ENCODE assay signal across 11 mouse cellular contexts in the genomic region with DNA sequence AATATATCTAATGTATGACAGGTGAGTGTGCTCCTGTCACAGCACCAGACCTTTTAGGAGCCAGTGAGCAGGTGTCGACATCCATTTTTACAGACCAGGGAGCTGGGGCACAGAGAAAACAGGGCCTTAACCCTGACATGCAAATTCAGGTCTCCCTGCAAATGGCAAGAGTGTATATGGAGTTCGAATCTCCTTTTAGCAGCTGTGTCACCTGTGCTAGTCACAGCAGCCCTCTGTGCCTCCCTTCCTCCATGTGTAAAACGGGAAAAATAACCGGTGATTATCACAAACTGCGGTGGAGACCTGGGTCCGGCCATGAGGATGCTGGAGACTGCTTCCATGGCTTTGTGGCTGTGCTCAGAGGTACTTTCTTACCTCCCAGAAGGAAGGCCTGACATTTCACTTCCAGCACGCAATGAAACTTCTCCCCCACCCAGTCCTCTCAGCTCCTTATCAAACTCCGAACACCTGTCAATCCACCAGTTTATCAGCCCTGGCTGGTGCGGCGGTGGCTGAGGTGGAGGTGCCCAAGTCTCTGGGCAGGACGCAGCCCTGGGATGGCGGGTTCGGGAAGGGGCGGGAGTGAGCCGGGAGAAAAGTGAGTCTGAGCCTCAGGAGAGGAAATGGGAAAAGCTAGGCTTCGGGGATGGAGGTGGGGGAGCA. TPM values are rescaled to one million over a fixed set of nuclear protein-coding genes. Genes with fewer than 3 reads are reported as not detected.
DNase-seq lines count a peak whose midpoint lies in the region; ATAC-seq lines count a peak whose summit lies in the region.
"Had no signal": no experiment of that assay in that cellular context is flagged by ENCODE, and none has a peak within 500 bp of the region (broad histone marks: within the 10 kb centered on the region; RNA-seq: fewer than 3 reads in every experiment).

No protein-coding gene starts in this region.

- peaks cover 47% of the 10 kb centered on the region for H3K27me3 ChIP-seq in heart, embryonic 10.5 days (ENCODE audit: insufficient read depth, poor library complexity, severe bottlenecking)
- H3K27me3 ChIP-seq in midbrain, embryonic 11.5 days (ENCODE audit: control insufficient read depth, insufficient read depth, low read length): peaks cover 11% of the 10 kb centered on the region
- peaks cover 13% of the 10 kb centered on the region; the same call in 1 of the 2 replicates for H3K27me3 ChIP-seq in midbrain, embryonic 14.5 days (ENCODE audit: control insufficient read depth, insufficient read depth, low read length)
- H3K27me3 ChIP-seq in limb, embryonic 13.5 days: peaks cover 42% of the 10 kb centered on the region
- H3K27me3 ChIP-seq in stomach, embryonic 16.5 days (ENCODE audit: control insufficient read depth, insufficient read depth, low read length): peaks cover 21% of the 10 kb centered on the region; the same call in 1 of the 2 replicates

- ATAC-seq in midbrain, embryonic 11.5 days (ENCODE audit: low FRiP score): no peak
- ATAC-seq in midbrain, embryonic 14.5 days (ENCODE audit: low FRiP score, low TSS enrichment): no peak
- no peak for ATAC-seq in limb, embryonic 13.5 days (ENCODE audit: low FRiP score, low read depth)
- ATAC-seq in stomach, embryonic 16.5 days (ENCODE audit: insufficient read depth, low FRiP score): peak; percentile 51; the same call in 1 of the 2 replicates
- ATAC-seq: forebrain, embryonic 14.5 days had no signal

- H3K9ac ChIP-seq in midbrain, embryonic 11.5 days (ENCODE audit: low read length): no peak overlapping the region
- H3K9ac ChIP-seq in midbrain, embryonic 14.5 days (replicated peaks; ENCODE audit: low read length): no peak overlapping the region
- no peak overlapping the region; the same call in 1 of the 2 replicates for H3K9ac ChIP-seq in limb, embryonic 13.5 days
- H3K9ac ChIP-seq in stomach, embryonic 16.5 days (ENCODE audit: low read length): peak overlapping the region; percentile 49

- DNase-seq in heart, embryonic 10.5 days (ENCODE audit: low spot score): peak; percentile 91
- DNase-seq in heart, adult 11 months: no peak
- peak; percentile 80 for DNase-seq in midbrain, embryonic 11.5 days (ENCODE audit: low spot score, missing footprints)
- no peak for DNase-seq in midbrain, embryonic 14.5 days
- DNase-seq in urinary bladder, postnatal 4 days (ENCODE audit: low spot score in 2 of 2): no peak
- no peak for DNase-seq in cerebellum, adult 9-11 months
- DNase-seq: adrenal gland, adult 2 months had no signal

- H3K4me2 ChIP-seq in midbrain, embryonic 11.5 days: no peak overlapping the region; the same call in 1 of the 2 replicates
- no peak overlapping the region for H3K4me2 ChIP-seq in midbrain, embryonic 14.5 days (ENCODE audit: low read length)
- peak overlapping the region; percentile 51 for H3K4me2 ChIP-seq in limb, embryonic 13.5 days (replicated peaks)
- H3K4me2 ChIP-seq in stomach, embryonic 16.5 days (ENCODE audit: low read depth, low read length): peak overlapping the region; percentile 42

- WGBS in heart, embryonic 10.5 days: 7% methylated on average over 16 of the region's 16 CpGs
- WGBS in midbrain, embryonic 11.5 days: 15% methylated on average over 16 of the region's 16 CpGs
- 12% methylated on average over 16 of the region's 16 CpGs for WGBS in midbrain, embryonic 14.5 days
- 10% methylated on average over 16 of the region's 16 CpGs for WGBS in limb, embryonic 13.5 days
- 16% methylated on average over 16 of the region's 16 CpGs for WGBS in stomach, embryonic 16.5 days

- H3K27ac ChIP-seq in heart, embryonic 10.5 days: peak overlapping the region; percentile 70
- no peak overlapping the region for H3K27ac ChIP-seq in midbrain, embryonic 11.5 days (ENCODE audit: low read depth, low read length)
- H3K27ac ChIP-seq in midbrain, embryonic 14.5 days (replicated peaks; ENCODE audit: low read depth, low read length): no peak overlapping the region
- H3K27ac ChIP-seq in limb, embryonic 13.5 days: no peak overlapping the region
- 0 out of 2 replicates have a peak overlapping the region, but pooled peaks have one; percentile 10 for H3K27ac ChIP-seq in stomach, embryonic 16.5 days (ENCODE audit: low read length)
- H3K27ac ChIP-seq: macrophage had no signal

- peak overlapping the region; percentile 46 for H3K4me3 ChIP-seq in heart, embryonic 10.5 days
- no peak overlapping the region for H3K4me3 ChIP-seq in midbrain, embryonic 11.5 days (ENCODE audit: low read depth, low read length)
- H3K4me3 ChIP-seq in midbrain, embryonic 14.5 days (replicated peaks; ENCODE audit: low read depth, low read length): no peak overlapping the region
- peak overlapping the region; percentile 12; the same call in 1 of the 2 replicates for H3K4me3 ChIP-seq in limb, embryonic 13.5 days
- no peak overlapping the region; the same call in 1 of the 2 replicates for H3K4me3 ChIP-seq in stomach, embryonic 16.5 days (replicated peaks; ENCODE audit: low read length)

- no peaks in the 10 kb centered on the region for H3K36me3 ChIP-seq in heart, embryonic 10.5 days
- H3K36me3 ChIP-seq in midbrain, embryonic 11.5 days (ENCODE audit: control insufficient read depth, insufficient read depth, low read length): no peaks in the 10 kb centered on the region
- H3K36me3 ChIP-seq in midbrain, embryonic 14.5 days (ENCODE audit: control insufficient read depth, insufficient read depth, low read length): no peaks in the 10 kb centered on the region
- H3K36me3 ChIP-seq in limb, embryonic 13.5 days: no peaks in the 10 kb centered on the region
- no peaks in the 10 kb centered on the region for H3K36me3 ChIP-seq in stomach, embryonic 16.5 days (ENCODE audit: control insufficient read depth, insufficient read depth, low read length)

- no peaks in the 10 kb centered on the region for H3K9me3 ChIP-seq in heart, embryonic 10.5 days
- H3K9me3 ChIP-seq in midbrain, embryonic 11.5 days (ENCODE audit: control insufficient read depth, low read length): no peaks in the 10 kb centered on the region
- no peaks in the 10 kb centered on the region for H3K9me3 ChIP-seq in midbrain, embryonic 14.5 days (ENCODE audit: control insufficient read depth, low read length)
- no peaks in the 10 kb centered on the region for H3K9me3 ChIP-seq in limb, embryonic 13.5 days
- no peaks in the 10 kb centered on the region for H3K9me3 ChIP-seq in stomach, embryonic 16.5 days (replicated peaks; ENCODE audit: control insufficient read depth, low read length)

- H3K4me1 ChIP-seq in heart, embryonic 10.5 days: peaks cover 40% of the 10 kb centered on the region
- H3K4me1 ChIP-seq in midbrain, embryonic 11.5 days (ENCODE audit: control insufficient read depth, insufficient read depth, low read length): no peaks in the 10 kb centered on the region
- H3K4me1 ChIP-seq in midbrain, embryonic 14.5 days (ENCODE audit: control insufficient read depth, insufficient read depth, low read length): no peaks in the 10 kb centered on the region
- peaks cover 13% of the 10 kb centered on the region for H3K4me1 ChIP-seq in limb, embryonic 13.5 days
- peaks cover 20% of the 10 kb centered on the region for H3K4me1 ChIP-seq in stomach, embryonic 16.5 days (ENCODE audit: control insufficient read depth, insufficient read depth, low read length)

RNA-seq across cellular contexts. Expression of a gene that starts 4.9 kb away (rescaled TPM):
- polyA plus RNA-seq in heart, embryonic 10.5 days (2016; fragmentation: Nextera tagmentation; extraction: Ambion mirVana): 24.2 and 38.7 TPM in 2 replicates
- polyA plus RNA-seq in midbrain, embryonic 11.5 days (2014; fragmentation: Nextera tagmentation; extraction: Ambion mirVana): 19.2 and 21.3 TPM in 2 replicates
- polyA plus RNA-seq in midbrain, embryonic 14.5 days (2014; fragmentation: Nextera tagmentation; extraction: Ambion mirVana): 0.54 and 0.61 TPM in 2 replicates
- 2.9 and 5.5 TPM in 2 replicates for polyA plus RNA-seq in limb, embryonic 13.5 days (2015; fragmentation: Nextera tagmentation; extraction: Ambion mirVana)
- polyA plus RNA-seq in stomach, embryonic 16.5 days (2015; fragmentation: Nextera tagmentation; extraction: Ambion mirVana): 20.8 and 23.5 TPM in 2 replicates
- polyA plus RNA-seq: macrophage had no signal

RNA-seq across cellular contexts. Expression of a gene that starts 16.1 kb away (rescaled TPM):
- polyA plus RNA-seq in heart, embryonic 10.5 days (2016; fragmentation: Nextera tagmentation; extraction: Ambion mirVana): 21.7 and 31.4 TPM in 2 replicates
- polyA plus RNA-seq in midbrain, embryonic 11.5 days (2014; fragmentation: Nextera tagmentation; extraction: Ambion mirVana): 45.6 and 51.7 TPM in 2 replicates
- polyA plus RNA-seq in midbrain, embryonic 14.5 days (2014; fragmentation: Nextera tagmentation; extraction: Ambion mirVana): 100 and 102 TPM in 2 replicates
- polyA plus RNA-seq in limb, embryonic 13.5 days (2015; fragmentation: Nextera tagmentation; extraction: Ambion mirVana): 56.7 and 57.9 TPM in 2 replicates
- polyA plus RNA-seq in stomach, embryonic 16.5 days (2015; fragmentation: Nextera tagmentation; extraction: Ambion mirVana): 30.6 and 30.8 TPM in 2 replicates

RNA-seq across cellular contexts. Expression of a gene that starts 45.6 kb away (rescaled TPM):
- polyA plus RNA-seq in heart, embryonic 10.5 days (2016; fragmentation: Nextera tagmentation; extraction: Ambion mirVana): 129 and 131 TPM in 2 replicates
- polyA plus RNA-seq in midbrain, embryonic 11.5 days (2014; fragmentation: Nextera tagmentation; extraction: Ambion mirVana): 156 TPM in 2 replicates
- polyA plus RNA-seq in midbrain, embryonic 14.5 days (2014; fragmentation: Nextera tagmentation; extraction: Ambion mirVana): 196 and 210 TPM in 2 replicates
- 187 and 193 TPM in 2 replicates for polyA plus RNA-seq in limb, embryonic 13.5 days (2015; fragmentation: Nextera tagmentation; extraction: Ambion mirVana)
- 177 TPM in 2 replicates for polyA plus RNA-seq in stomach, embryonic 16.5 days (2015; fragmentation: Nextera tagmentation; extraction: Ambion mirVana)

RNA-seq across cellular contexts. Expression of a gene that starts 54.2 kb away (rescaled TPM):
- polyA plus RNA-seq in heart, embryonic 10.5 days (2016; fragmentation: Nextera tagmentation; extraction: Ambion mirVana): 329 and 376 TPM in 2 replicates
- 352 and 403 TPM in 2 replicates for polyA plus RNA-seq in midbrain, embryonic 11.5 days (2014; fragmentation: Nextera tagmentation; extraction: Ambion mirVana)
- polyA plus RNA-seq in midbrain, embryonic 14.5 days (2014; fragmentation: Nextera tagmentation; extraction: Ambion mirVana): 526 and 563 TPM in 2 replicates
- 523 and 552 TPM in 2 replicates for polyA plus RNA-seq in limb, embryonic 13.5 days (2015; fragmentation: Nextera tagmentation; extraction: Ambion mirVana)
- 511 and 534 TPM in 2 replicates for polyA plus RNA-seq in stomach, embryonic 16.5 days (2015; fragmentation: Nextera tagmentation; extraction: Ambion mirVana)

Comparison
In these comparisons a context has a peak if more than half of its experiments do, and no peak if none do; other contexts are left out.
1. DNase-seq: peak in heart, embryonic 10.5 days (single experiment) and midbrain, embryonic 11.5 days (single experiment); none in heart, adult 11 months (single experiment), midbrain, embryonic 14.5 days (single experiment), urinary bladder, postnatal 4 days (0 of 2) and cerebellum, adult 9-11 months (single experiment).
2. H3K27ac ChIP-seq: peak in heart, embryonic 10.5 days (single experiment) and stomach, embryonic 16.5 days (single experiment); none in midbrain, embryonic 11.5 days (single experiment), midbrain, embryonic 14.5 days (single experiment) and limb, embryonic 13.5 days (single experiment).
3. H3K4me3 ChIP-seq: peak in heart, embryonic 10.5 days (single experiment) and limb, embryonic 13.5 days (single experiment); none in midbrain, embryonic 11.5 days (single experiment), midbrain, embryonic 14.5 days (single experiment) and stomach, embryonic 16.5 days (single experiment).
4. H3K4me2 ChIP-seq: peak in limb, embryonic 13.5 days (single experiment) and stomach, embryonic 16.5 days (single experiment); none in midbrain, embryonic 11.5 days (single experiment) and midbrain, embryonic 14.5 days (single experiment).